Mouse (Mus musculus) CH12.LX (cell line): Measurements from ENCODE around the gene Map2. TPM values are rescaled to one million over a fixed set of nuclear protein-coding genes. Genes with fewer than 3 reads are reported as not detected.

Experiments used
- DNase-seq: peaks from one replicate; pipeline ENCODE4 v3.0.0-alpha.2; 2013; ENCODE audit errors: extremely low read depth
- H3K27ac ChIP-seq: 2 replicates; pipeline ENCODE4 v1.5.1; 2012; ENCODE audit warnings: low read depth, mild to moderate bottlenecking, control low read depth, moderate library complexity; ENCODE audit not compliant: insufficient read depth
- H3K27me3 ChIP-seq: replicated peaks from 2 replicates; pipeline ENCODE3; 2012; ENCODE audit warnings: inconsistent platforms
- H3K36me3 ChIP-seq, 2 experiments: replicated peaks in 1 of 2; 2 replicates each; pipeline versions ENCODE3 to v1.6.1; 2012; ENCODE audit warnings: inconsistent platforms in 1 of 2, low read length in 1 of 2, mild to moderate bottlenecking in 1 of 2, mixed read lengths in 1 of 2, moderate library complexity in 1 of 2; ENCODE audit not compliant: control insufficient read depth in 1 of 2, insufficient read depth in 1 of 2
- H3K4me1 ChIP-seq, 2 experiments: 2 replicates each; pipeline ENCODE4 v1.6.1; 2012; ENCODE audit warnings: inconsistent platforms in 1 of 2, moderate library complexity in 1 of 2; ENCODE audit not compliant: insufficient read depth in 2 of 2, control insufficient read depth in 1 of 2
- H3K4me2 ChIP-seq: 2 replicates; pipeline ENCODE4 v1.6.1; 2012; ENCODE audit warnings: low read depth, mild to moderate bottlenecking, control low read depth; ENCODE audit not compliant: poor library complexity, insufficient read depth, severe bottlenecking
- H3K4me3 ChIP-seq, 3 experiments: fragments of 150-350 bp in 1 of 3; sonication (generic) in 1 of 3; replicated peaks in 1 of 3; 2 replicates each; pipeline versions ENCODE3 to v1.5.1; 2011 to 2012; ENCODE audit warnings: low read depth in 2 of 3, low read length in 2 of 3, mild to moderate bottlenecking in 2 of 3, moderate library complexity in 2 of 3, control low read depth in 1 of 3, improper control_type of control experiment in 1 of 3, inconsistent platforms in 1 of 3, mixed read lengths in 1 of 3; ENCODE audit not compliant: poor library complexity in 1 of 3
- H3K79me2 ChIP-seq: replicated peaks from 2 replicates; pipeline ENCODE4 v1.6.1; 2012; ENCODE audit warnings: mild to moderate bottlenecking, moderate library complexity; ENCODE audit not compliant: control insufficient read depth, poor library complexity, insufficient read depth, severe bottlenecking; ENCODE audit errors: extremely low read depth
- H3K9ac ChIP-seq: 2 replicates; pipeline ENCODE4 v1.6.1; 2012; ENCODE audit warnings: low read depth, mild to moderate bottlenecking, control low read depth, moderate library complexity; ENCODE audit not compliant: insufficient read depth
- H3K9me3 ChIP-seq: replicated peaks from 2 replicates; pipeline ENCODE3; 2012; ENCODE audit warnings: low read length, inconsistent platforms, mixed read lengths
- CHD2 ChIP-seq: IDR thresholded peaks from 2 replicates; pipeline ENCODE4 v1.6.1; 2011; ENCODE audit warnings: low read length, improper control_type of control experiment
- CTCF ChIP-seq, 2 experiments: IDR thresholded peaks in 1 of 2; conservative IDR thresholded peaks in 1 of 2; 2 replicates each; pipeline ENCODE4 v1.5.1; 2011 to 2012; ENCODE audit warnings: low read depth in 2 of 2, low read length in 2 of 2, improper control_type of control experiment in 1 of 2, inconsistent platforms in 1 of 2, mild to moderate bottlenecking in 1 of 2, moderate library complexity in 1 of 2
- ELF1 ChIP-seq: IDR thresholded peaks from 2 replicates; pipeline ENCODE4 v1.6.1; 2014; ENCODE audit warnings: low read depth, mild to moderate bottlenecking, inconsistent platforms, low read length, improper control_type of control experiment
- EP300 ChIP-seq: IDR thresholded peaks from 2 replicates; pipeline ENCODE4 v1.6.1; 2011; ENCODE audit warnings: low read length, improper control_type of control experiment
- HCFC1 ChIP-seq: IDR thresholded peaks from 2 replicates; pipeline ENCODE4 v1.6.1; 2012; ENCODE audit warnings: low read depth, mild to moderate bottlenecking, inconsistent platforms, low read length, improper control_type of control experiment
- IRF4 ChIP-seq: IDR thresholded peaks from 2 replicates; pipeline ENCODE4 v1.6.1; 2014; ENCODE audit warnings: low read depth, mild to moderate bottlenecking, inconsistent platforms, low read length, improper control_type of control experiment
- KAT2A ChIP-seq: IDR thresholded peaks from 2 replicates; pipeline ENCODE4 v1.6.1; 2012; ENCODE audit warnings: low read length, improper control_type of control experiment, inconsistent platforms; ENCODE audit not compliant: insufficient replicate concordance
- MAX ChIP-seq: IDR thresholded peaks from 2 replicates; pipeline ENCODE4 v1.6.1; 2011; ENCODE audit warnings: low read length, improper control_type of control experiment
- MAZ ChIP-seq: IDR thresholded peaks from 2 replicates; pipeline ENCODE4 v1.6.1; 2012; ENCODE audit warnings: low read depth, mild to moderate bottlenecking, inconsistent platforms, low read length, improper control_type of control experiment, moderate library complexity
- NELFE ChIP-seq: IDR thresholded peaks from 2 replicates; pipeline ENCODE4 v1.6.1; 2011; ENCODE audit warnings: low read depth, low read length, improper control_type of control experiment
- NRF1 ChIP-seq: IDR thresholded peaks from 2 replicates; pipeline ENCODE4 v1.6.1; 2014; ENCODE audit warnings: low read depth, mild to moderate bottlenecking, inconsistent platforms, low read length, improper control_type of control experiment, moderate library complexity
- PAX5 ChIP-seq: IDR thresholded peaks from 2 replicates; pipeline ENCODE4 v1.6.1; 2012; ENCODE audit warnings: low read length, inconsistent platforms, mixed read lengths
- RAD21 ChIP-seq: IDR thresholded peaks from 2 replicates; pipeline ENCODE4 v1.6.1; 2011; ENCODE audit warnings: low read depth, mild to moderate bottlenecking, low read length, improper control_type of control experiment, moderate library complexity
- SIN3A ChIP-seq: IDR thresholded peaks from 2 replicates; pipeline ENCODE4 v1.6.1; 2012; ENCODE audit warnings: low read length, improper control_type of control experiment, inconsistent platforms
- SMC3 ChIP-seq: IDR thresholded peaks from 2 replicates; pipeline ENCODE4 v1.6.1; 2011; ENCODE audit warnings: low read depth, low read length, improper control_type of control experiment
- TBP ChIP-seq: conservative IDR thresholded peaks from 2 replicates; pipeline ENCODE4 v1.6.1; 2011; ENCODE audit warnings: low read depth, low read length, improper control_type of control experiment
- TCF12 ChIP-seq: IDR thresholded peaks from 2 replicates; pipeline ENCODE4 v1.6.1; 2014; ENCODE audit warnings: low read depth, mild to moderate bottlenecking, inconsistent platforms, low read length, improper control_type of control experiment
- UBTF ChIP-seq: IDR thresholded peaks from 2 replicates; pipeline ENCODE4 v1.6.1; 2012; ENCODE audit warnings: low read depth, mild to moderate bottlenecking, inconsistent platforms, low read length, improper control_type of control experiment, moderate library complexity
- USF2 ChIP-seq: conservative IDR thresholded peaks from 2 replicates; pipeline ENCODE4 v1.6.1; 2011; ENCODE audit warnings: low read depth, low read length, improper control_type of control experiment
- ZC3H11A ChIP-seq: IDR thresholded peaks from 2 replicates; pipeline ENCODE4 v1.6.1; 2012; ENCODE audit warnings: low read depth, mild to moderate bottlenecking, inconsistent platforms, low read length, improper control_type of control experiment
- ZKSCAN1 ChIP-seq: IDR thresholded peaks from 2 replicates; pipeline ENCODE4 v1.6.1; 2012; ENCODE audit warnings: low read depth, inconsistent platforms, low read length, improper control_type of control experiment, borderline replicate concordance
- ZMIZ1 ChIP-seq: IDR thresholded peaks from 2 replicates; pipeline ENCODE4 v1.6.1; 2012; ENCODE audit warnings: low read depth, mild to moderate bottlenecking, inconsistent platforms, low read length, improper control_type of control experiment
- ZNF384 ChIP-seq: IDR thresholded peaks from 2 replicates; pipeline ENCODE4 v1.6.1; 2012; ENCODE audit warnings: low read depth, low read length, improper control_type of control experiment, inconsistent platforms
- dilution Hi-C: fragments of 300-500 bp; cut with MboI; formaldehyde crosslinking; loops from 2 replicates; pipeline ENCODE4 v1.14.3; 2020; ENCODE audit warnings: low sequenced_read_pairs; ENCODE audit not compliant: extremely low pct_unique_long_range_greater_than_20kb, extremely low pct_ligation_motif_present
- in situ Hi-C: fragments of 300-500 bp; cut with MboI; formaldehyde crosslinking; loops from 3 replicates; pipeline ENCODE4 v1.14.3; 2019; ENCODE audit warnings: low sequenced_read_pairs, low pct_ligation_motif_present, low pct_unique_long_range_greater_than_20kb, mixed read lengths
- polyA plus RNA-seq: library from polyadenylated mRNA; unstranded; fragments of >175 nt; gene quantifications from 2 replicates; pipeline ENCODE4 v1.2.1, GENCODE M21; 2012; ENCODE audit warnings: low read depth; ENCODE audit not compliant: insufficient read length
- total RNA-seq, 2 experiments: library from RNA; depleted of rRNA; stranded (reverse); fragments of 300-350 nt in 1 of 2; fragments of >200 nt in 1 of 2; gene quantifications; 2 replicates each; pipeline ENCODE4 v1.2.3; 2012 to 2014

Map2 gene
- total and polyA plus RNA-seq, 3 experiments: 1.5 to 6.5 (median 5.9) TPM

DNA sequence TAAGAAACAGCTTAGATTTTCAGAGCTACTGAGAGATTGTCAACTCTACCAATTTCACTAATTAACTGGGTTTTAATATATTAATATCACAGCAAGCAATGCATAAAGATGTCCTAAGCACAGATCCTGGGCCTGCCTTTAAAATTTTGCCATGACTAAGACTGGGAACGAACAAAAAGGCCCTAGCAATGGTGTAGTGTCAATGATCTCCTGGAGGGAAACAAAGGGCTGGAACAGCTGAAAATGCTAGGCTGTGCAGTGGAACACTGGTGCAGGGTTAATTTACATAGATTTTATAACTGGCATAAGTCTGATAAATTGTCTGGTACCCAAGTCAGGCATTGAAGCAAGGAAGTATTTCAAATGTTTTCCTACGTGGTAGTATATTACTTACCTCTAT lies 220.8 kb downstream of the Map2 start:
- no peaks in the 10 kb centered on the region for H3K79me2 ChIP-seq
- H3K27me3 ChIP-seq: no peaks in the 10 kb centered on the region
- no peak for TF ChIP-seq MAZ
- TF ChIP-seq NRF1: no peak
- no peak for TF ChIP-seq KAT2A
- TF ChIP-seq ZNF384: no peak
- no peak for TF ChIP-seq ZMIZ1
- no peak for TF ChIP-seq ZC3H11A
- no peak for TF ChIP-seq EP300
- no peak for TF ChIP-seq SIN3A
- no peak for TF ChIP-seq ELF1
- TF ChIP-seq ZKSCAN1: no peak
- TF ChIP-seq NELFE: no peak
- TF ChIP-seq SMC3: no peak
- TF ChIP-seq TBP: no peak
- TF ChIP-seq RAD21: no peak
- TF ChIP-seq MAX: no peak
- TF ChIP-seq UBTF: no peak
- TF ChIP-seq PAX5: no peak
- TF ChIP-seq, all 38 proteins: peak for 0
- no peaks in the 10 kb centered on the region for H3K36me3 ChIP-seq
- dilution Hi-C loops: no loop called here
- H3K4me2 ChIP-seq: no peak overlapping the region
- DNase-seq: no peak
- H3K4me1 ChIP-seq: peaks cover 0 to 7% of the 10 kb centered on the region in 2 experiments; a peak in 2 of 4 replicates
- in situ Hi-C loops: no loop called here
- H3K9me3 ChIP-seq: no peaks in the 10 kb centered on the region
- H3K27ac ChIP-seq: no peak overlapping the region
- no peak overlapping the region for H3K4me3 ChIP-seq
- no peak overlapping the region for H3K9ac ChIP-seq

DNA sequence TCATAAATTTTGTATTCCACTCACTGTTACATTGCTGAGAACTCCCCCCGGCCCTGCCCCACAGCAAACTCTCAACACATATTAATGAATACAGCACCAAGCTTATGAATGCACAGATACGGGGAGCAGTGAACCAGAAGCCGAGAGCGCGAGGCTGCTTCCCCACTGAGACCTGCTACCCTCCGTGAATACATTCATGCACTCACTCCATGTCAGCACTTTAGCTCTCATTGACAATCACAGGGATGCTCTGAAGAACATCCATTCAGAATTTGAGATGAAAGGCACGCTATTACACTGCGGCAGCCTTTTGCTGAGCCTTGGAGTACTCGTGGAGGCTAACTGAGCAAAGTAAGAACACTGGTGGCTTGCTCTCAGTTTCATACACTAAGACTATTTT lies 226.8 kb downstream of the Map2 start:
- H3K27me3 ChIP-seq: no peaks in the 10 kb centered on the region
- no peaks in the 10 kb centered on the region for H3K36me3 ChIP-seq
- no peak for DNase-seq
- no peak overlapping the region for H3K27ac ChIP-seq
- H3K9ac ChIP-seq: no peak overlapping the region
- H3K4me1 ChIP-seq: peaks cover 0 to 7% of the 10 kb centered on the region in 2 experiments; a peak in 2 of 4 replicates
- in situ Hi-C loops: loop anchor here (25.0 kb wide), 1 partner anchor 290 kb away; no protein-coding TSS in a partner anchor
- H3K79me2 ChIP-seq: no peaks in the 10 kb centered on the region
- no peak overlapping the region for H3K4me3 ChIP-seq
- dilution Hi-C loops: no loop called here
- H3K9me3 ChIP-seq: no peaks in the 10 kb centered on the region
- TF ChIP-seq TCF12 (no peak), USF2 (no peak), ZC3H11A (no peak), HCFC1 (no peak), TBP (no peak), CHD2 (no peak), SIN3A (no peak), SMC3 (no peak), NRF1 (no peak), CTCF (conservative IDR thresholded peaks at IDR 0.05 in 1 of 2, IDR thresholded peaks at IDR 0.05 in 1 of 2; ENCODE audit: low read depth in 2 of 2, low read length in 2 of 2) (no peak), IRF4 (no peak), KAT2A (no peak)
- H3K4me2 ChIP-seq: no peak overlapping the region
